Mouse (Mus musculus) intestine, embryonic 16.5 days (tissue): ENCODE measurements around the gene Tas1r1. TPM values are rescaled to one million over a fixed set of nuclear protein-coding genes. Genes with fewer than 3 reads are reported as not detected.
A peak's percentile ranks its signal among the peaks of the same experiment; 100 is the strongest.

ENCODE experiments used
- ATAC-seq: fragments of 200-750 bp; cut with Nextera tagmentation; 2 replicates; pipeline ENCODE4 v1.8.0; 2017; ENCODE audit warnings: moderate TSS enrichment, moderate library complexity
- H3K27ac ChIP-seq: fragments of 300-500 bp; sonication (generic); 2 replicates; pipeline ENCODE4 v1.5.1; 2014; ENCODE audit warnings: mild to moderate bottlenecking, low read length
- H3K27me3 ChIP-seq: fragments of 300-500 bp; sonication (generic); replicated peaks from 2 replicates; pipeline ENCODE4 v1.6.1; 2014; ENCODE audit warnings: low read length, control low read depth, mixed read lengths; ENCODE audit not compliant: control insufficient read depth, insufficient read depth
- H3K36me3 ChIP-seq: fragments of 300-500 bp; sonication (generic); 2 replicates; pipeline ENCODE4 v1.6.1; 2014; ENCODE audit warnings: low read length, control low read depth; ENCODE audit not compliant: control insufficient read depth, insufficient read depth
- H3K4me1 ChIP-seq: fragments of 300-500 bp; sonication (generic); 2 replicates; pipeline ENCODE4 v1.6.1; 2014; ENCODE audit warnings: low read length, control low read depth, mixed read lengths; ENCODE audit not compliant: control insufficient read depth, insufficient read depth
- H3K4me2 ChIP-seq: fragments of 300-500 bp; sonication (generic); 2 replicates; pipeline ENCODE4 v1.6.1; 2014; ENCODE audit warnings: low read depth, low read length, control low read depth
- H3K4me3 ChIP-seq: fragments of 300-500 bp; sonication (generic); 2 replicates; pipeline ENCODE4 v1.5.1; 2014; ENCODE audit warnings: mild to moderate bottlenecking, low read length
- H3K9ac ChIP-seq: fragments of 300-500 bp; sonication (generic); 2 replicates; pipeline ENCODE4 v1.6.1; 2014; ENCODE audit warnings: low read depth, low read length
- H3K9me3 ChIP-seq: fragments of 300-500 bp; sonication (generic); 2 replicates; pipeline ENCODE4 v1.6.1; 2016; ENCODE audit warnings: low read length, control low read depth; ENCODE audit not compliant: control insufficient read depth
- WGBS: fragments of 180-500 bp; shearing (Covaris S2); extraction: QIAGEN DNeasy Blood & Tissue Kit; methylation state at CpG from one replicate; pipeline ENCODE4 v1.1.7; 2014; 5-methylcytosine and 5-hydroxymethylcytosine counted together
- polyA plus RNA-seq: library from polyadenylated mRNA; unstranded; fragments of >200 nt; fragmentation: Nextera tagmentation; extraction: Ambion mirVana; gene quantifications from 2 replicates; pipeline ENCODE4 v1.2.1, GENCODE M21; 2015

Gene Tas1r1
- polyA plus RNA-seq, 1 experiment from 2014 or later: 0.20 TPM

- Histone ChIP-seq H3K36me3 (peaks cover 14% of the 10 kb centered on the region), H3K4me3 (no peak overlapping the region), H3K4me2 (peak overlapping the region; percentile 17; the same call in 1 of the 2 replicates), H3K9ac (no peak overlapping the region), H3K27me3 (no peaks in the 10 kb centered on the region), H3K27ac (no peak overlapping the region), H3K9me3 (no peaks in the 10 kb centered on the region), H3K4me1 (peaks cover 25% of the 10 kb centered on the region)
- 63% methylated on average over 8 of the region's 8 CpGs for WGBS
- ATAC-seq: 0 out of 2 replicates have a peak, but pooled peaks have one; percentile 2
Observed at GRCm38 (mm10) chr4:151986650-151987049, 51.7 kb downstream of the Tas1r1 start.

GRCm38 (mm10) chr4:151985886-151986285, 52.5 kb downstream of the Tas1r1 start:
- no peaks in the 10 kb centered on the region for H3K9me3 ChIP-seq
- H3K36me3 ChIP-seq: peaks cover 7% of the 10 kb centered on the region; the same call in 1 of the 2 replicates
- H3K27ac ChIP-seq: 0 out of 2 replicates have a peak overlapping the region, but pooled peaks have one; percentile 36
- ATAC-seq: peak; percentile 35; the same call in 1 of the 2 replicates
- no peak overlapping the region; the same call in 1 of the 2 replicates for H3K9ac ChIP-seq
- H3K4me1 ChIP-seq: peaks cover 25% of the 10 kb centered on the region
- WGBS: 26% methylated on average over 10 of the region's 10 CpGs
- H3K4me3 ChIP-seq: no peak overlapping the region
- no peaks in the 10 kb centered on the region for H3K27me3 ChIP-seq
- H3K4me2 ChIP-seq: 0 out of 2 replicates have a peak overlapping the region, but pooled peaks have one; percentile 7

GRCm38 (mm10) chr4:151983560-151983959, 54.8 kb downstream of the Tas1r1 start:
- Histone ChIP-seq H3K36me3 (peaks cover 12% of the 10 kb centered on the region), H3K4me2 (no peak overlapping the region), H3K4me3 (no peak overlapping the region), H3K27me3 (no peaks in the 10 kb centered on the region), H3K9me3 (no peaks in the 10 kb centered on the region), H3K9ac (0 out of 2 replicates have a peak overlapping the region, but pooled peaks have one; percentile 8), H3K4me1 (peaks cover 20% of the 10 kb centered on the region), H3K27ac (no peak overlapping the region)
- no peak for ATAC-seq
- WGBS: 35% methylated on average over 8 of the region's 9 CpGs

- H3K4me2 ChIP-seq: no peak overlapping the region
- no peak for ATAC-seq
Observed at GRCm38 (mm10) chr4:151983043-151983442, 55.3 kb downstream of the Tas1r1 start.

GRCm38 (mm10) chr4:151981363-151981762, 57.0 kb downstream of the Tas1r1 start:
- H3K36me3 ChIP-seq: peaks cover 19% of the 10 kb centered on the region
- peak; percentile 64 for ATAC-seq
- 9% methylated on average over 5 of the region's 5 CpGs for WGBS
- H3K27me3 ChIP-seq: no peaks in the 10 kb centered on the region
- H3K4me1 ChIP-seq: peaks cover 6% of the 10 kb centered on the region
- no peaks in the 10 kb centered on the region for H3K9me3 ChIP-seq
- no peak overlapping the region for H3K4me3 ChIP-seq
- no peak overlapping the region for H3K9ac ChIP-seq
- no peak overlapping the region for H3K27ac ChIP-seq
- no peak overlapping the region for H3K4me2 ChIP-seq

More at GRCm38 (mm10) chr4:151983043-151983442, 55.3 kb downstream of the Tas1r1 start:
- Histone ChIP-seq H3K36me3 (peaks cover 12% of the 10 kb centered on the region), H3K9me3 (no peaks in the 10 kb centered on the region), H3K9ac (0 out of 2 replicates have a peak overlapping the region, but pooled peaks have one; percentile 37), H3K27ac (no peak overlapping the region), H3K4me1 (peaks cover 20% of the 10 kb centered on the region), H3K4me3 (no peak overlapping the region), H3K27me3 (no peaks in the 10 kb centered on the region)
- WGBS: 62% methylated on average over 17 of the region's 17 CpGs

- WGBS: 76% methylated on average over 8 of the region's 8 CpGs
- no peaks in the 10 kb centered on the region for H3K9me3 ChIP-seq
- H3K4me2 ChIP-seq: no peak overlapping the region
- H3K27ac ChIP-seq: no peak overlapping the region
- no peaks in the 10 kb centered on the region for H3K27me3 ChIP-seq
- no peaks in the 10 kb centered on the region for H3K4me1 ChIP-seq
- peaks cover 20% of the 10 kb centered on the region for H3K36me3 ChIP-seq
- no peak for ATAC-seq
- no peak overlapping the region for H3K9ac ChIP-seq
- H3K4me3 ChIP-seq: no peak overlapping the region
Observed at GRCm38 (mm10) chr4:151980699-151981098, 57.7 kb downstream of the Tas1r1 start.

Other genes with a start within 250 kb of the Tas1r1 start
- 51.4 and 69.1 TPM in 2 replicates for gene Camta1, start 176.7 kb downstream of the Tas1r1 start, polyA plus RNA-seq
- gene Dnajc11, start 104.9 kb downstream of the Tas1r1 start, polyA plus RNA-seq: 71.0 and 73.6 TPM in 2 replicates
- 27.0 and 29.0 TPM in 2 replicates for gene Thap3, start 49.6 kb downstream of the Tas1r1 start, polyA plus RNA-seq
- gene Phf13, start 42.3 kb downstream of the Tas1r1 start, polyA plus RNA-seq: 15.5 and 16.7 TPM in 2 replicates
- gene Klhl21, start 29.8 kb downstream of the Tas1r1 start, polyA plus RNA-seq: 7.4 and 8.3 TPM in 2 replicates
- gene Zbtb48, start 10.9 kb downstream of the Tas1r1 start, polyA plus RNA-seq: 13.5 and 16.6 TPM in 2 replicates
- 22.4 and 22.7 TPM in 2 replicates for gene Nol9, start 753 bp upstream of the Tas1r1 start, polyA plus RNA-seq
- gene Plekhg5, start 33.9 kb upstream of the Tas1r1 start, polyA plus RNA-seq: 14.2 and 17.0 TPM in 2 replicates
- 1.8 and 2.4 TPM in 2 replicates for gene Tnfrsf25, start 77.4 kb upstream of the Tas1r1 start, polyA plus RNA-seq
- 31.6 and 39.5 TPM in 2 replicates for gene Espn, start 113.8 kb upstream of the Tas1r1 start, polyA plus RNA-seq
- 0.68 and 0.98 TPM in 2 replicates for gene Hes2, start 120.3 kb upstream of the Tas1r1 start, polyA plus RNA-seq
- gene Acot7, start 139.6 kb upstream of the Tas1r1 start, polyA plus RNA-seq: 49.4 and 52.5 TPM in 2 replicates
- gene Gpr153, start 235.7 kb upstream of the Tas1r1 start, polyA plus RNA-seq: 3.4 and 4.7 TPM in 2 replicates